Mouse (Mus musculus): ENCODE data around the gene Smg5. TPM values are rescaled to one million over a fixed set of nuclear protein-coding genes. Genes with fewer than 3 reads are reported as not detected.

Smg5 gene
- polyA plus RNA-seq, 1 experiment from 2014 or later = 54.7 TPM

DNA sequence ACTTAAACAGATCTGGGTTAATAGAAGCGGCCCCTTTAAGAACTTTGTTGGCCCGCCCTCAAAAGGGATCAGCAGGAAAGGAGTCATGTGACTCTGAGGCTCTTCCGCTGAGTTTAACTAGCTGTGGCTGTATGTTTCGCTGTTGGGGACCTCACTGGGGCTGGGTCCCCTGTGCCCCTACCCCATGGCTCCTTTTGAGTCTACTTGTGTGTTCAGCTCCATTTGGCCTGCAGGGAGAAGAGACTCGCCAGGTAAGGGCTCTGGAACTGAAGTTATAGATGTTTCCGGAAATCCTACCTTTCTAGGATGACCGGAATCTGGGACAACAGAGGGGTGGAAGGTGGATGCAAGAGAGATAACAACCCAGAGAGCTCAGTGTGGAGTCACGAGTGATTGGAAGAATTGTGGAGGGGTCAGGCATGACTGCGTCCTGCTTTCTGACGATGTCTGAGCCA, 11.1 kb upstream of the Smg5 start, which contains the start of gene Glmp:
Glmp (plus strand) TSS at position 73 of the 455 bp plus-strand sequence.
- H3K4me3 ChIP-seq (ENCODE audit: low read length) = peak within 1 kb of the TSS; percentile 94
- H3K9ac ChIP-seq (replicated peaks; ENCODE audit: low read length) = peak within 1 kb of the TSS; percentile 89
- ATAC-seq (ENCODE audit: low FRiP score, low TSS enrichment) = peak; percentile 83
- H3K9me3 ChIP-seq (ENCODE audit: low read length) = no peaks in the 10 kb centered on the region
- peak within 1 kb of the TSS; percentile 82 for H3K4me2 ChIP-seq (replicated peaks; ENCODE audit: low read depth, low read length)
- 0% methylated on average over 10 of the region's 10 CpGs for WGBS
- H3K4me1 ChIP-seq (ENCODE audit: insufficient read depth, low read length) = peaks cover 12% of the 10 kb centered on the region
- peaks cover 36% of the 10 kb centered on the region for H3K36me3 ChIP-seq (ENCODE audit: insufficient read depth, low read length)
- H3K27me3 ChIP-seq (ENCODE audit: insufficient read depth, low read length) = no peaks in the 10 kb centered on the region
- peak within 1 kb of the TSS; percentile 72 for H3K27ac ChIP-seq (ENCODE audit: low read length)

DNA sequence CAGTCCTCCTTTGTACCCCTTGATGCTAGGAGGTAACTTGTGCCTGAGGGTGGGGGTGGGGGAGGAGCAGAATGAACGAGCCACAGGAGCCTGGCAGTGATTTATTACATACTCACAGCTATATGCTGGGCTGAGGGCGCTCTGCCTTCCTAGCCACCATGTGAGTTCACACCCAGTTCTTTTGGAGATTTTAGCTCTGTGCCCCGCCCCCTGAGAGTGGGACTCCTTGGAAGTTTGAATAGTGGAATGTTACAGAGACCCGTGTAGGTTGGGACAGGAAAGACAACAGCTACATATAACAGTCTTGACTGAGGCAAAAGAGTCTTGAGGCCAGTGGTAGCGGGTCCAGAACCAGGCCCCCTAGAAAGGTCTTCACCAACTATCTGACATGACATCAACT, 7.1 kb upstream of the Smg5 start:
- H3K27me3 ChIP-seq (ENCODE audit: insufficient read depth, low read length) = no peaks in the 10 kb centered on the region
- no peak for ATAC-seq (ENCODE audit: low FRiP score, low TSS enrichment)

DNA sequence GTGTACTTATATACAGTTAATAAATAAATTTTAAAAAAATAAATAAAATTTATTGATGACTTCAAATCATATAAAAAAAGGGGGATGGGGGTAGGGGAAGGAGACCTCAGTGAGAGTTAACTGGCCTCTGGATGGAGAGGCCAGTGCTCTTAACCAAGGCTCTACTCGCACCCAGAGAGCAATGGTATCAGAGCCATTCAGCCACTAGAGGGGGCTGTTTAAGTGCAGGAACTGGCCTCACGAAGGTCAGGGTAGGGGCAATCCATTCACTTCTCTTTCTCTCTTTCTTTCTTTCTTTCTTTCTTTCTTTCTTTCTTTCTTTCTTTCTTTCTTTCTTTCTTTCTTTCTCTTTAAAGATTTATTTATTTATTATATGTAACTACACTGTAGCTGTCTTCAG, 4.8 kb upstream of the Smg5 start:
- Histone ChIP-seq H3K36me3 (ENCODE audit: insufficient read depth, low read length) (peaks cover 8% of the 10 kb centered on the region; the same call in 1 of the 2 replicates), H3K4me2 (replicated peaks; ENCODE audit: low read depth, low read length) (no peak overlapping the region), H3K4me1 (ENCODE audit: insufficient read depth, low read length) (peaks cover 13% of the 10 kb centered on the region), H3K27me3 (ENCODE audit: insufficient read depth, low read length) (no peaks in the 10 kb centered on the region), H3K9me3 (ENCODE audit: low read length) (no peaks in the 10 kb centered on the region), H3K9ac (replicated peaks; ENCODE audit: low read length) (no peak overlapping the region), H3K27ac (ENCODE audit: low read length) (no peak overlapping the region), H3K4me3 (ENCODE audit: low read length) (no peak overlapping the region)
- no peak for ATAC-seq (ENCODE audit: low FRiP score, low TSS enrichment)
- 42% methylated on average over 2 of the region's 2 CpGs for WGBS

More for the DNA sequence above, 7.1 kb upstream of the Smg5 start:
- Histone ChIP-seq H3K9me3 (ENCODE audit: low read length) (no peaks in the 10 kb centered on the region), H3K4me2 (replicated peaks; ENCODE audit: low read depth, low read length) (no peak overlapping the region), H3K27ac (ENCODE audit: low read length) (no peak overlapping the region), H3K9ac (replicated peaks; ENCODE audit: low read length) (no peak overlapping the region), H3K36me3 (ENCODE audit: insufficient read depth, low read length) (peaks cover 8% of the 10 kb centered on the region; the same call in 1 of the 2 replicates), H3K4me3 (ENCODE audit: low read length) (no peak overlapping the region), H3K4me1 (ENCODE audit: insufficient read depth, low read length) (peaks cover 16% of the 10 kb centered on the region)
- 50% methylated on average over 5 of the region's 5 CpGs for WGBS

DNA sequence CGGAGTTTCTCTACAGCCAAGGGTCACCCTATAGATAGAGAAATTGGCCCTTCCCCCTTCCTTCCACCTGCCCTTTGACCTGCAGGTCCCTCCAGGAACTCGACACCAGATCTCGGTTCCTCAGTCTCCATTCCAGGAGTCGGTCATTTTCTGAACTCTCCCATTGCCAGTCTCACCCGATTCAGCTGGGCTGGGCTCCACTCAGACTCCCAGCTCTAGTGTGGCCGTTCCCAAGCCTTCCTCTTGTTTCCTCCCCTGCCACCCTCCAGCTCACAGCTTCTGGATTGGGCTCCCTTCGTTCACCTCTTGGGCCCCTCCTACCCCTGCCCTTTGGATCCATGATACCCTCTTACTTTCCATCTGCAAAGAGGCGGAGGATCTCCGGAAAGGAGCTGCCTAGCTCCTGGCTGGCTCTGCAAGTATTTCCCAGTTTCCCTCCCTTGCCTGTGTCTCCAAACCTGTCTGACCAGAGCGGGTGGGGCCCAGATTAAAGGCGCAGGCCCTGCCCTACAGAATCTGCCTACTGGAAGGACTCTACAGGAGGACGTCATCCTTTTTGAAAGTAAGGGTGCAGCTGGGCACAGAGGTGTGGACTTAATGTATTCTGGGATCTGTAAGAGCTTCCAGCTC, 1.9 kb upstream of the Smg5 start:
- H3K27me3 ChIP-seq (ENCODE audit: insufficient read depth, low read length) = no peaks in the 10 kb centered on the region
- peak overlapping the region; percentile 60 for H3K9ac ChIP-seq (replicated peaks; ENCODE audit: low read length)
- H3K36me3 ChIP-seq (ENCODE audit: insufficient read depth, low read length) = no peaks in the 10 kb centered on the region
- peak overlapping the region; percentile 27 for H3K4me3 ChIP-seq (ENCODE audit: low read length)
- ATAC-seq (ENCODE audit: low FRiP score, low TSS enrichment) = no peak
- H3K4me2 ChIP-seq (replicated peaks; ENCODE audit: low read depth, low read length) = peak overlapping the region; percentile 69
- H3K27ac ChIP-seq (ENCODE audit: low read length) = peak overlapping the region; percentile 52; the same call in 1 of the 2 replicates
- 40% methylated on average over 12 of the region's 12 CpGs for WGBS
- peaks cover 28% of the 10 kb centered on the region for H3K4me1 ChIP-seq (ENCODE audit: insufficient read depth, low read length)
- H3K9me3 ChIP-seq (ENCODE audit: low read length) = no peaks in the 10 kb centered on the region

GRCm38 (mm10) chr3:88334902-88335435, 1.1 kb upstream of the Smg5 start:
- Histone ChIP-seq H3K27ac (ENCODE audit: low read length) (peak overlapping the region; percentile 97), H3K4me2 (replicated peaks; ENCODE audit: low read depth, low read length) (peak overlapping the region; percentile 69), H3K4me1 (ENCODE audit: insufficient read depth, low read length) (peaks cover 28% of the 10 kb centered on the region), H3K9ac (replicated peaks; ENCODE audit: low read length) (peak overlapping the region; percentile 80), H3K36me3 (ENCODE audit: insufficient read depth, low read length) (no peaks in the 10 kb centered on the region), H3K27me3 (ENCODE audit: insufficient read depth, low read length) (no peaks in the 10 kb centered on the region), H3K9me3 (ENCODE audit: low read length) (no peaks in the 10 kb centered on the region), H3K4me3 (ENCODE audit: low read length) (peak overlapping the region; percentile 87)
- ATAC-seq (ENCODE audit: low FRiP score, low TSS enrichment) = no peak
- WGBS = 32% methylated on average over 3 of the region's 3 CpGs

DNA sequence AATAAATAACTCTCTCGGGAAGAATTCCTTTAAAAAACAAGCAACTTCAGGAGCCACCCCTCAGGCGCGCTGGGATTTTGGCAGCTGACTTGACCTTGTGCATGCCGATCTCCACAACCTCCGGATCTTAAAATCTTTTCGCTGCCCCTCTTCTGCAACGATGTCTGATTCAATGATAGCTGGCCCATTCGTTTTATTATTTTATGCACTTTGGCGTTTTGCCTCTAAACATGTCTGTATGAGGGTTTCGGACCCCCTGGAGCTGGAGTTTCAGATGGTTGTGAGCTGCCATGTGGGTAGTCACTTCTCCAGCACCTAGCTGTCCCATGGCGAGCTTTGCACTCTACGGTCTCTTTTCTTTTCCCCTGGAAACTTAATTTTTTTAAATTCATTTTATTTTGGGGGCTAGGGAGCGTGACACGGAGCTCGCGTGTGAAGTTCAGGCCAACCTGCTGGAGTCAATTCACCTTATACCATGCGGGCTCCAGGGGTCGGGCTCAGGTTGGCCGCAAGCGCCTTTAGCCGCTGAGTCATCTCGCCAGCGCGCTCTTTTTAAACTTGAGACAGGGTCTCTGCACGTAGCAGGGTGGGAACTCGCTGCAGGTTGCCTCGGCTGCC, 515 bp upstream of the Smg5 start:
- Histone ChIP-seq H3K4me1 (ENCODE audit: insufficient read depth, low read length) (peaks cover 28% of the 10 kb centered on the region), H3K9me3 (ENCODE audit: low read length) (no peaks in the 10 kb centered on the region), H3K4me3 (ENCODE audit: low read length) (peak overlapping the region; percentile 87), H3K4me2 (replicated peaks; ENCODE audit: low read depth, low read length) (peak overlapping the region; percentile 69), H3K27ac (ENCODE audit: low read length) (peak overlapping the region; percentile 97), H3K27me3 (ENCODE audit: insufficient read depth, low read length) (no peaks in the 10 kb centered on the region), H3K9ac (replicated peaks; ENCODE audit: low read length) (peak overlapping the region; percentile 80), H3K36me3 (ENCODE audit: insufficient read depth, low read length) (no peaks in the 10 kb centered on the region)
- WGBS = under 1% methylated on average over 27 of the region's 27 CpGs
- ATAC-seq (ENCODE audit: low FRiP score, low TSS enrichment) = peak; percentile 59; the same call in 1 of the 2 replicates

DNA sequence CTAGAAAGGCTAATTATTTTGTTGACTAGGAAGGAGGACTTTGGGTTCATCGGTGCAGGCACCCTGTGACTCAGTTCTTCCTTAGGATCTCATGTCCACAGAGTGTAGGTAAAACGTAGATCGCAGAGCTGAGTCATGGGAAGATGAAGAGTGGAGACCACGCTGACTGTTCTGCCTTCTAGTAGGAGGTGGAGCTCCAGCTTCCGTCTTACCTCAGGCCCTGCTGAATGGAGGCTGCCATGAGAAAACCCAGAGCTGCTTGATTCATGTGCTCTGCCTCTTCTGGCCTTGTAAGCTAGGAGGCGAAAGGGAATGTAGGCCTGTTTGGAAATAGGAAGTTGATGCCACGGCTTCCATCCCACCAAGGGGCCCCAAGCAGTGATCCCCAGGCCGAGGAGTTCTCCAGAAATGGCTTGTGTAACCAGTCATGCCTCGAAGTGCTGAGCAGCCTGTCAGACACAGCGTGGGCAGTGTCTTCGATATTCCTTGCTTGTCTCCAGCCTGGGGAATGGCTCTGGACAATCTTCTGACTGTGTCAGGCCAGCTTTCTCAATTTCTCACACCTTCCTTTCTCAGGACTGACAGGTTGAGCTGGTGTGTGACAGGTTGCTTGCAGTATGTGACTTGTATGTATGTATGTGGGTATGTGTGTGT, 1.4 kb downstream of the Smg5 start:
- Histone ChIP-seq H3K9me3 (ENCODE audit: low read length) (no peaks in the 10 kb centered on the region), H3K27ac (ENCODE audit: low read length) (0 out of 2 replicates have a peak overlapping the region, but pooled peaks have one; percentile 32)
- 68% methylated on average over 11 of the region's 11 CpGs for WGBS

DNA sequence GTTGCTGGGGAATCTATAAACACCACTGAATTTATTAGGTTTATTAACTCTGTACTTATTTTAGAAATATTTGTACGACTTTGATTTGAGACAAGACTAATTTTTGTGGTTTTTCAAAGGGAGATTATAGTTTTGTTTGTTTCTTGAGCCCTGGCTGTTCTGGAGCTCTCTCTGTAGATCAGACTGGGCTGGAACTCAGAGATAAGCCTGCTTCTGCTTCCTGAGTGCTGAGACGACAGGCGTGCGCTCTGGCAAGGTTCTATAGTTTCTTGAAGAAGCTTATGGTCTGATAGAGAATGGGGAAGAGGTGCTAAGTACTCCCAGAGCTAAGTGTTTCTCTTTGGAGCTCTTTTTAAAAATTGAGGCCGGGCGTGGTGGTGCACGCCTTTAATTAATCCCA, 2.3 kb downstream of the Smg5 start:
- peaks cover 28% of the 10 kb centered on the region for H3K4me1 ChIP-seq (ENCODE audit: insufficient read depth, low read length)
- H3K4me3 ChIP-seq (ENCODE audit: low read length) = no peak overlapping the region
- H3K9me3 ChIP-seq (ENCODE audit: low read length) = no peaks in the 10 kb centered on the region
- no peak for ATAC-seq (ENCODE audit: low FRiP score, low TSS enrichment)
- H3K9ac ChIP-seq (replicated peaks; ENCODE audit: low read length) = no peak overlapping the region
- peaks cover 17% of the 10 kb centered on the region for H3K36me3 ChIP-seq (ENCODE audit: insufficient read depth, low read length)
- no peak overlapping the region for H3K27ac ChIP-seq (ENCODE audit: low read length)
- no peaks in the 10 kb centered on the region for H3K27me3 ChIP-seq (ENCODE audit: insufficient read depth, low read length)
- WGBS = 94% methylated on average over 7 of the region's 7 CpGs
- H3K4me2 ChIP-seq (replicated peaks; ENCODE audit: low read depth, low read length) = no peak overlapping the region

More for the DNA sequence above, 1.4 kb downstream of the Smg5 start:
- Histone ChIP-seq H3K36me3 (ENCODE audit: insufficient read depth, low read length) (peaks cover 9% of the 10 kb centered on the region), H3K4me1 (ENCODE audit: insufficient read depth, low read length) (peaks cover 28% of the 10 kb centered on the region), H3K4me2 (replicated peaks; ENCODE audit: low read depth, low read length) (peak overlapping the region; percentile 61), H3K27me3 (ENCODE audit: insufficient read depth, low read length) (no peaks in the 10 kb centered on the region), H3K9ac (replicated peaks; ENCODE audit: low read length) (peak overlapping the region; percentile 20; the same call in 1 of the 2 replicates), H3K4me3 (ENCODE audit: low read length) (peak overlapping the region; percentile 12; the same call in 1 of the 2 replicates)
- ATAC-seq (ENCODE audit: low FRiP score, low TSS enrichment) = no peak

DNA sequence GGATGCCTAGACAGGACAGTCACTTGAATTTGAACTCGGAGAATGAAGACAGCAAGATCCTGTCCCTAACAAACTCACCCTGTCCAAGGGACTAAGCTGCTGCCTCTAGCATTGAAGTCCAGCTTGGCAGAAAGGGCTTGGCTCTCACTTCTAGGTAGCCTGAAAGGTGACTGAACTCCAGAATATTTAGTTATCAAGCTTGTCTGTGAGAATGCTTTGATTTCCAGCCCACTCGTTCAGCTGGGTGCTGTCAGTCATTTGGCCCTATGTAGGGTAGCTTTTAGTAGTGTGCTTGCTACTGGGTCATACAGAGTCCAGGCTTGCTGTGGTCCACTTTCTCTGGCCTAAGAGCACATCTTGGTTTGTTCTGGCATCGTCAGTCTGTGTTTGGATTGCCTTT, 2.9 kb downstream of the Smg5 start:
- H3K9me3 ChIP-seq (ENCODE audit: low read length) = no peaks in the 10 kb centered on the region
- 70% methylated on average over 3 of the region's 3 CpGs for WGBS
- ATAC-seq (ENCODE audit: low FRiP score, low TSS enrichment) = no peak

More for the DNA sequence above, 2.9 kb downstream of the Smg5 start:
- H3K4me1 ChIP-seq (ENCODE audit: insufficient read depth, low read length) = peaks cover 23% of the 10 kb centered on the region
- H3K36me3 ChIP-seq (ENCODE audit: insufficient read depth, low read length) = peaks cover 24% of the 10 kb centered on the region
- no peak overlapping the region; the same call in 1 of the 2 replicates for H3K9ac ChIP-seq (replicated peaks; ENCODE audit: low read length)
- H3K4me2 ChIP-seq (replicated peaks; ENCODE audit: low read depth, low read length) = no peak overlapping the region
- no peak overlapping the region for H3K27ac ChIP-seq (ENCODE audit: low read length)
- no peak overlapping the region for H3K4me3 ChIP-seq (ENCODE audit: low read length)
- no peaks in the 10 kb centered on the region for H3K27me3 ChIP-seq (ENCODE audit: insufficient read depth, low read length)
